Mouse (Mus musculus) limb, embryonic 11.5 days (tissue): Measurements from ENCODE around the gene Efcab14. TPM values are rescaled to one million over a fixed set of nuclear protein-coding genes. Genes with fewer than 3 reads are reported as not detected.

Experiments
- ATAC-seq: fragments of 200-750 bp; cut with Nextera tagmentation; 2 replicates; pipeline ENCODE4 v1.8.0; 2017; ENCODE audit warnings: low read depth; ENCODE audit not compliant: insufficient number of reproducible peaks, low FRiP score, low TSS enrichment
- DNase-seq: peaks from one replicate; pipeline ENCODE4 v3.0.0-alpha.2; 2015; ENCODE audit warnings: low spot score
- H3K27ac ChIP-seq: fragments of 300-500 bp; sonication (generic); replicated peaks from 2 replicates; pipeline ENCODE4 v1.5.1; 2014; ENCODE audit warnings: low read depth, mild to moderate bottlenecking, low read length
- H3K27me3 ChIP-seq: fragments of 300-500 bp; sonication (generic); 2 replicates; pipeline ENCODE4 v1.6.1; 2014; ENCODE audit warnings: mild to moderate bottlenecking, low read length, mixed read lengths; ENCODE audit not compliant: control insufficient read depth, insufficient read depth
- H3K36me3 ChIP-seq: fragments of 300-500 bp; sonication (generic); 2 replicates; pipeline ENCODE4 v1.6.1; 2014; ENCODE audit warnings: mild to moderate bottlenecking, low read length, moderate library complexity, mixed read lengths; ENCODE audit not compliant: control insufficient read depth, insufficient read depth
- H3K4me1 ChIP-seq: fragments of 300-500 bp; sonication (generic); 2 replicates; pipeline ENCODE4 v1.6.1; 2014; ENCODE audit warnings: low read length, mixed read lengths; ENCODE audit not compliant: control insufficient read depth, insufficient read depth
- H3K4me2 ChIP-seq: fragments of 300-500 bp; sonication (generic); 2 replicates; pipeline ENCODE4 v1.6.1; 2014; ENCODE audit warnings: low read depth, mild to moderate bottlenecking, moderate library complexity; ENCODE audit not compliant: severe bottlenecking
- H3K4me3 ChIP-seq: fragments of 300-500 bp; sonication (generic); 2 replicates; pipeline ENCODE4 v1.5.1; 2014; ENCODE audit warnings: low read depth, low read length
- H3K9ac ChIP-seq: fragments of 300-500 bp; sonication (generic); 2 replicates; pipeline ENCODE4 v1.6.1; 2014; ENCODE audit warnings: mild to moderate bottlenecking, low read length
- H3K9me3 ChIP-seq: fragments of 300-500 bp; sonication (generic); 2 replicates; pipeline ENCODE4 v1.6.1; 2016; ENCODE audit warnings: low read length; ENCODE audit not compliant: control insufficient read depth
- WGBS: fragments of 180-500 bp; shearing (Covaris S2); extraction: QIAGEN DNeasy Blood & Tissue Kit; methylation state at CpG from one replicate; pipeline ENCODE4 v1.1.7; 2014; 5-methylcytosine and 5-hydroxymethylcytosine counted together
- polyA plus RNA-seq: library from polyadenylated mRNA; unstranded; fragments of >200 nt; fragmentation: Nextera tagmentation; extraction: Ambion mirVana; gene quantifications from 2 replicates; pipeline ENCODE4 v1.2.1, GENCODE M21; 2014

The Efcab14 gene
- polyA plus RNA-seq, 1 experiment from 2014 or later, result 44.3 TPM

GRCm38 (mm10) chr4:115784769-115785510, 47.4 kb downstream of the Efcab14 start, which contains the start of gene Atpaf1:
TSS of gene Atpaf1 (plus strand) at chr4:115784812.
- Histone ChIP-seq H3K27me3 (no peaks in the 10 kb centered on the region), H3K4me2 (peak within 1 kb of the TSS; percentile 58), H3K4me3 (peak within 1 kb of the TSS; percentile 70), H3K9ac (peak within 1 kb of the TSS; percentile 81), H3K9me3 (no peaks in the 10 kb centered on the region), H3K4me1 (0 out of 2 replicates have a peak, but pooled peaks cover 4% of the 10 kb centered on the region), H3K27ac (no peak within 1 kb of the TSS), H3K36me3 (peaks cover 4% of the 10 kb centered on the region; the same call in 1 of the 2 replicates)
- WGBS, result under 1% methylated on average over 62 of the region's 69 CpGs
- ATAC-seq (peak; percentile 83), DNase-seq (peak; percentile 81)

GRCm38 (mm10) chr4:115785511-115786034, 48.0 kb downstream of the Efcab14 start:
- no peaks in the 10 kb centered on the region for H3K9me3 ChIP-seq
- H3K4me1 ChIP-seq, result 0 out of 2 replicates have a peak, but pooled peaks cover 4% of the 10 kb centered on the region
- H3K9ac ChIP-seq, result peak overlapping the region; percentile 81
- peak overlapping the region; percentile 70 for H3K4me3 ChIP-seq
- DNase-seq (no peak), ATAC-seq (no peak)
- 60% methylated on average over 7 of the region's 7 CpGs for WGBS
- H3K27me3 ChIP-seq, result no peaks in the 10 kb centered on the region
- H3K4me2 ChIP-seq, result peak overlapping the region; percentile 58
- peaks cover 4% of the 10 kb centered on the region; the same call in 1 of the 2 replicates for H3K36me3 ChIP-seq
- no peak overlapping the region for H3K27ac ChIP-seq

- Histone ChIP-seq H3K4me2 (no peak overlapping the region), H3K9ac (no peak overlapping the region), H3K27ac (no peak overlapping the region), H3K36me3 (peaks cover 4% of the 10 kb centered on the region; the same call in 1 of the 2 replicates), H3K4me3 (no peak overlapping the region), H3K4me1 (no peaks in the 10 kb centered on the region), H3K27me3 (no peaks in the 10 kb centered on the region), H3K9me3 (no peaks in the 10 kb centered on the region)
- WGBS, result 85% methylated on average over 3 of the region's 3 CpGs
- ATAC-seq (no peak), DNase-seq (no peak)
Observed at GRCm38 (mm10) chr4:115790864-115791263, 53.3 kb downstream of the Efcab14 start.

- H3K9ac ChIP-seq, result no peak overlapping the region
- no peaks in the 10 kb centered on the region for H3K27me3 ChIP-seq
- no peak overlapping the region for H3K4me2 ChIP-seq
- H3K9me3 ChIP-seq, result no peaks in the 10 kb centered on the region
- DNase-seq (no peak), ATAC-seq (peak; percentile 39; the same call in 1 of the 2 replicates)
- no peak overlapping the region for H3K4me3 ChIP-seq
- peaks cover 3% of the 10 kb centered on the region; the same call in 1 of the 2 replicates for H3K36me3 ChIP-seq
- 21% methylated on average over 3 of the region's 3 CpGs for WGBS
- no peaks in the 10 kb centered on the region for H3K4me1 ChIP-seq
- H3K27ac ChIP-seq, result 0 out of 2 replicates have a peak overlapping the region, but pooled peaks have one; percentile 14
Observed at GRCm38 (mm10) chr4:115795360-115795759, 57.8 kb downstream of the Efcab14 start.

DNA sequence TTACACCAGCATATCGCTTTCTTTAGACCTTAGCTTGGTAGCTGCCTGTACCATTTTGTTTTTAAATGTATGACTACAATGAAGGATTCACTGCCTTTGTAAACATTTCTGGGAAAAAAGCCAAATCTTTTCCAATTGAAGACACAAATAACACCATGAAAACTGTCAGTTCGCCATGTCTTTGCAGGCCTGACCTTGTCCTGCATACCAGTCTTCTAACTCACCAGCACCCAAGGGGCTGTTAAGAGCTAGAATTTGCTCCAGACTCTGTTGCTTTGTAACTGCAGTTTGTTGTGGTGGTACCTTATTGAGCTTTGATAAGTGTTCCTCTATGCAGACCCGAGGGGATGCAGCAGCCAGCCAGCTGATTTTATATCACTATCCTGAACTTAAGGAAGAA, 62.4 kb downstream of the Efcab14 start:
- Histone ChIP-seq H3K9ac (no peak overlapping the region), H3K4me2 (no peak overlapping the region), H3K36me3 (peaks cover 3% of the 10 kb centered on the region; the same call in 1 of the 2 replicates), H3K4me1 (no peaks in the 10 kb centered on the region), H3K4me3 (no peak overlapping the region), H3K27ac (no peak overlapping the region), H3K27me3 (no peaks in the 10 kb centered on the region), H3K9me3 (no peaks in the 10 kb centered on the region)
- 95% methylated on average over 3 of the region's 3 CpGs for WGBS
- no peak for ATAC-seq
- no peak for DNase-seq

DNA sequence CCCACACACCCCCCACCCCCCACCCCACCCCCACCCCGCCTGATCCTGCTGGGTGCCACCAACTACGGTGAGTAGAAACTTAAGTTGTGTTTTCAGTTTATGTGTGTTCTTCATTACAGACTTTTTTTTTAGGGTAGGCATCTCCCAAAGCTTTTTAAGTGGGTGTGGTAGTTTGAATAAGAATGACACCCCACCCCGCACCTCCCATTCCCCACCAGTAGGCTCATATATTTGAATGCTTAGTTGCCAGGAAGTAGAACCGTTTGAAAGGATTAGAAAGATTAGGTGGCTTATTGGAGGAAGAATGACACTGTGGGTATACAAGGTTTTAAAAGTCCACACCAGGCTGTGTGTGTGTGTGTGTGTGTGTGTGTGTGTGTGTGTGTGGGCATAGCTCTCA, 74.8 kb downstream of the Efcab14 start:
- Histone ChIP-seq H3K4me2 (no peak overlapping the region), H3K36me3 (no peaks in the 10 kb centered on the region; the same call in 1 of the 2 replicates), H3K4me1 (no peaks in the 10 kb centered on the region), H3K27me3 (no peaks in the 10 kb centered on the region), H3K9ac (no peak overlapping the region), H3K27ac (no peak overlapping the region), H3K9me3 (no peaks in the 10 kb centered on the region), H3K4me3 (no peak overlapping the region)
- WGBS, result 78% methylated on average over 4 of the region's 4 CpGs
- ATAC-seq (no peak), DNase-seq (no peak)

- Histone ChIP-seq H3K4me2 (no peak overlapping the region), H3K4me3 (no peak overlapping the region), H3K27me3 (no peaks in the 10 kb centered on the region), H3K9me3 (no peaks in the 10 kb centered on the region), H3K9ac (no peak overlapping the region), H3K36me3 (no peaks in the 10 kb centered on the region; the same call in 1 of the 2 replicates), H3K4me1 (no peaks in the 10 kb centered on the region), H3K27ac (no peak overlapping the region)
- DNase-seq (no peak), ATAC-seq (no peak)
- 89% methylated on average over 5 of the region's 5 CpGs for WGBS
Observed at GRCm38 (mm10) chr4:115815606-115816005, 78.1 kb downstream of the Efcab14 start.

- Histone ChIP-seq H3K9me3 (no peaks in the 10 kb centered on the region), H3K4me3 (no peak overlapping the region), H3K36me3 (no peaks in the 10 kb centered on the region), H3K27ac (no peak overlapping the region), H3K4me1 (no peaks in the 10 kb centered on the region), H3K27me3 (no peaks in the 10 kb centered on the region), H3K4me2 (no peak overlapping the region), H3K9ac (no peak overlapping the region)
- DNase-seq (no peak), ATAC-seq (no peak)
- WGBS, result 71% methylated on average over 3 of the region's 3 CpGs
Observed at GRCm38 (mm10) chr4:115820199-115820598, 82.7 kb downstream of the Efcab14 start.
